Mouse (Mus musculus): Measurements from ENCODE around the gene Slc22a14.
A peak's percentile ranks its signal among the peaks of the same experiment; 100 is the strongest.

The Slc22a14 gene

DNA sequence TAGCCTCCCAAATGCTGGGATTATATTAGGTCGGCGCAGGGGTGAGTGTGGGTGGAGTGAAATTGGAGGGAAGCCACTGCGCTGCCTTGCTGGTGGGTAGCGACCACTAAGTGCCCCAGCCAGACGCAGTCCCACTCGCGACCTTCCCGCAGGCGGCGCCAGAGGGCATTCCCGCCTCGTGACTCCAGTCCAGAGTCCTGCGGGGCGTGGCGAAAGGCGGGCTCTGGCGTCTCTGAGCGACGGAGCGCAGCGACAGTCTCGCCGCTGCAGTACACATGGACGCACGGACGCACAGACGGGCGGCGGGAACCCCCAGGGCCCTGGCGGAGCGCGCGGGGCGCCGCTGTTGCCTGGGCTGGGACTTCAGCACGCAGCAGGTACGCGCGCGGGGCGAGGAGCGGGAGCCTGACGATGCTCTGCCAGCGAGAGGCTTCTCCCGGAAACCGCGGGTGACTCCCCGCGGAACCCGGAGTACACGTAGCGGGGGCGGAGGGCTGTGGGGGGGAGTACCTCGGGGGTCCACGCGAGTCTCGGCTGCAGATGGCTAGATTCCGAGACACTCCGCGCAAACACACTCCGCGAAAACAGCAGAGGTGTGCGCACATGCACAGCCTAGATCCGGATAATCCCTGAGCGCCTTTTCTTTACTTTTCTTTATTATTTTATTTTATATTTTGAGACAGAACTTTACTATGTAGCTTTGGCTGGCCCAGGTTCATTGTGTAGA lies 7.9 kb downstream of the Slc22a14 start, which contains the start of gene Xylb:
TSS of gene Xylb (plus strand) at position 51 of the 727 bp plus-strand sequence.
- DNase-seq (ENCODE audit: low read depth): peak; percentile 86

DNA sequence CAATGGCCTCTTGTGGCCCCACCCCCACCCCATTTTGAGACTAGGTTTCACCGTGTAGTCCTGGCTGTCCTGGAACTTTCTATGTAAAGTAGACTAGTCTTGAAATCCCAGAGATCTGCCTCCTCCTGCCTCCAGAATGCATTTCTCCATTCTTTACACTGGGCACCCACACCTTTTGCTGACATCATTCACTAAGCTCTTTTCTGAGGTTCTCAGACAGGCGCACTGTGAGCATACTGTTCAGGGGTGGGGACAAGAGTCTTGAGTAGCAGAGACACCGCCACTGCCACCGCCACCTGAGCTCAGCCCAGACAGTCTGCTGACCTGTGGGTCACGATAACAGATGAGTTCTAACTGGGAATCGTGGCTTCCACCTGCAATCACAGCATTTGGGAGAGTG lies 9.4 kb downstream of the Slc22a14 start:
- DNase-seq (ENCODE audit: low read depth): no peak

DNA sequence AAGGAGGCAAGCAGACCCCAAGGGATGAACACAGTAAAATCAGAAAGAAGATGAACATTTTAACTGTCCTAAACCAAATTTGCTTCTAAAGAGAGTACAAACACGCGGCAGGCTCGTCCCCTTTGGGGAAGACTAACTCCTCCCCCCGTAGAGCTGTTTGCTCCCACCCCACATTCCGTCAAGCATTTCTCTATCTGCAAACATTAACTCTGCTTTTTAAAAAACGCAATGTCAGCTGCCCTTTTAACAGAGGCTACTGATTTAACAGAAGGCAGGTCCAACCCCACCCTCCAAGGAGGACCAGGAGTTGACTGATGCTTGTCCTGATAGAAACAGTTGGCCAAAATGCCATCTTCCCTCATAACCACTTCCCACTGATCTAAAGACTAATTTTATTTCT lies 11.4 kb downstream of the Slc22a14 start:
- DNase-seq (ENCODE audit: low read depth): no peak

DNA sequence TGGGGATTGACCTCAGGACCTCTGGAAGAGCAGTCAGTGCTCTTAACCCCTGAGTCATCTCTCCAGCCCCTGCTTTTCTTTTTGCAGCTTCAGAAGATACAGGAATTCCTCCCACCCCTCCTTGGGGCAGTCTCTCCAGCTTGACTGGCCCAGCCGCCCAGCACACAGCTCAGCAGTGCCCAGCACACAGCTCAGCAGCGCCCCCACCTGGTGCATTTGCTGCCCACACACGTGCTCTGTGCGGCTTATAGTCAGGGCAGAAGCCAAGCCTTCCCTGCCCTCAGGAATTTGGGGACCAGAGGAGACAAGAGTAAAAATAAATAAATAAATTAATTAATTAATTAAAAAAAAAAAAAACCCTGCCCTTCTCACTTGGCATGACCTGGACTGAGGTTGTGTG lies 13.3 kb downstream of the Slc22a14 start:
- peak; percentile 80 for DNase-seq (ENCODE audit: low read depth)

DNA sequence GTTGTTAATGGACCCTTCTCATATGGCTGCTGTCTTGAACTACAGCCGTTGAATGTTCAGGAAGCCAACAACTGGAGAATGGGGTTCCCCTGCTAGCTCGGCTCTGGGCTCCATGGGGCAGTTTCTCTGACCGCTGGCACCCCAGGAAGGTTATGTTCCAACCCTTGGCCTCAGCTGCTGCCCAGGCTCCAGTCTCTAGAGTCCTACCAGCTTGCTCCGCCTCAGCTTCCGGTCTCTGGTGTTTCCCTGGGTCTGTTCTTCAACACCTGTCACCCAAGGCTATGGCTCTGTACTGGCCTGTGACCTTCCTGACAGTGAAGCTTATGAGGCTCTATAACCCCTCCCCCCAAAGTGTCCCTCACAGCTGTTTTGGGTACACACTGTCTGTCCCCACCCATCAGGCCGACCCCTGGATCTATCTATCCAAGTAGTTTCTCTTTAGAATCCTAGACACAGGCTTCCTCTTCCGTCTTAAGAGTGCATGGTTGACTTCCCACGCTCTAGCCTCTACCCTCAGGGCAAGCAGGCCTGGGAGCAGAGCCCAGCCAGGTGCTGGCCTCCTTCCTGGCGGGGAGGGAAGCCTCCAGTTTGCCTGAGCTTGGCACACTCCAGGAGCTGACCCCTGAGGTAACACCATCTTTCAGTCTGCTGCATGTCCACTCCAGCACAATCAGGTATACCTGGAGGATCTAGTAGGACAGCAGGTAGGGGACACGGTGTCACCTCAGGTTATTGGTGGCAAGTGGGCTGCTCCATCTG lies 14.2 kb downstream of the Slc22a14 start:
- no peak for DNase-seq (ENCODE audit: low read depth)

DNA sequence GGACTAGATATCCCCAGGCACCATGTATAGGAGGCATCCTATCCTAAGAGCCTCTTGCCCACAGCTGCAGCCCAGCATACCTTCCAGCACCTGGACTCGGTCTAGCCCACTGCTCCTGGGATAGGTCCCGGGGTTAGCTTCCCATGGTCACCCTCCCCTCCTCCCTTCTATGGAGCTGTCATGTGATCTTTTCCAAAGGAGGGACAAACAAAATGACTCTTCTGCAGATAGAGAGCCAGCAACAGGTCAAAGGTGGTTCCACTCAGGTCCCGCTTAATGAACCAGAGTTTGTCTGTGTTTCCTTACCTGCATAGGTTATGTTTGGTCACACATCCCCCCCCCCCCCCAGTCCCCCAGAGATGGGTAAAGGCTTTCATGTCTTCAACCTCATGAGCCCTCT lies 14.8 kb downstream of the Slc22a14 start:
- DNase-seq (ENCODE audit: low read depth): no peak

DNA sequence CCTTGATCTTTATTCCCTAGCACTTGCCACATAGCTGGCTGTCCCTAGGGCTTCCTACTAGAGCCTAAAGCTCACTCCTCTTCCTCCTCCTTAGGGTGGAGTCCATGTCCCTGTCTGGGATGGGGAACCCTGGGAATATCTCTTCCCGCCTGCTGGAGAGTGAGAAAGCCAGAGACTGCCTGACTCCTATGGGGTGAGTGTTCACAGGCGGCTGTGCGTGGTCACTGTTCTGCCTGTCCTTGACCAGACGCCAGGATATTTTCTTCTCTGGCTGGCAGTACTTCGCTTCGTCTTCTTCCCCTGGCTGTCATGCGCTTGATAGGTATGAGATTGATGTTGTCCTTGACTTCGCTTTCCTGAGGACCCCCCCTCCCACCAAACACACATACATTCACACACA lies 19.0 kb downstream of the Slc22a14 start:
- DNase-seq (ENCODE audit: low read depth): no peak

DNA sequence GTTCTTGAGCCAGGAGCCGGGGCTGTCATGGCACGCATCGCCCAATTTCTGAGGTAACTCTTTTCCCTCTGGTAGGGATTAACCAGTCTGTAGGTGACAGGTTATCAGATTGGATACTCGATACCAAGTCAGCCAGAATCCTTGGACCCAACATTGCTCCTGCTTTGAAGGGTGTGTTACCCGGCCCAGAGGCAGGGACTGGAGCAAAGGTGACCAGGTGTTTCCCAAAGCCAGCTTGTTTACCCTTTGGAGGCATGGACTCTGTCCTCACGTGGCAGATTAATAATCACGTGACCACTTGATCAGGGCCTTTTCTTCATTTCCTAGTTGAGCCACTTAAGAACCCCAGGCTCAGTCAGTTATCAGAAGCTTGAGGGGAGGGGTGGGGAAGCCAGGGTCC lies 22.6 kb downstream of the Slc22a14 start:
- DNase-seq (ENCODE audit: low read depth): no peak

DNA sequence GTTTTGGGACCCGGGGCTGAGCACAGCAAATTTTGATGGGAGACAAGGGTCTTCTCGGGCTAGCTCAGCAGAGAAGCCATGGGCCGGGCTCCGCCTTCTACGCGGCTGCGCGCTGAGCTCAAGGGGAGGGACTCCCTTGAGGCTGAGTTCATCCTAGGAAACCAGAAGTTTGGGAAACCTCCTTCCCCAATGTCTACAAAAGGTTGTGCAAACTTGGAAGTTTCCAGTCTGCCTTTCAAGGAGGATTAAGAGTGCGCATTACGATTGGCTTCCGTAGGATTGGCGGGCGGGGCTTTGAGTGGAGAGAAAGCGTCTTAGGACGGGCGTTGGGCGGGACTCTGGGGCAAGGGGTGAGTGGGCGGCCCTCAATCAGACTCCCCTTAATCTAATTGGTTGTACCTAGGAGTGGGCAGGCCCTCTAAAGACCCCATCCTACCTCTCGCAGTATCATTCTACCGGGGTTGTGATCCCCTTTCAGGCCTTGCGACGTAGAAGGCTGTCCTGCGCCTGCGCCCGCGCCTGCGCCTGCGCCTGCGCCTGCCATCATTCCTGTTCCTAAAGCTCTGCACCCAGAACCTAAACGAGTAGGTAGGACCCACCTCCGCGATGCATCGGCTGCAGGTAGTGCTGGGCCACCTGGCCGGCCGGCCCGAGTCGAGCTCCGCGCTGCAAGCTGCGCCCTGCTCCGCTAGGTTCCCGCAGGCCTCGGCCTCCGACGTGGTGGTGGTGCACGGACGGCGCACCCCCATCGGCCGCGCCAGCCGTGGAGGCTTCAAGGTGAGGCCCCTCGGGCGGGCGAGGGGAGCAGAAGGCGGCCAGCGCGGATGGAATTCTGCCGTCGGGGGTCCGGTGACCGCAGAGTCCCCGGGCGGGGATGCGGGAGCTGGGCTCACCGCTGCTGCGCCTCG lies 24.2 kb downstream of the Slc22a14 start, which contains the start of gene Myd88:
TSS of gene Myd88 (minus strand) at position 503 of the 908 bp plus-strand sequence.
- DNase-seq (ENCODE audit: low read depth): peak; percentile 99

DNA sequence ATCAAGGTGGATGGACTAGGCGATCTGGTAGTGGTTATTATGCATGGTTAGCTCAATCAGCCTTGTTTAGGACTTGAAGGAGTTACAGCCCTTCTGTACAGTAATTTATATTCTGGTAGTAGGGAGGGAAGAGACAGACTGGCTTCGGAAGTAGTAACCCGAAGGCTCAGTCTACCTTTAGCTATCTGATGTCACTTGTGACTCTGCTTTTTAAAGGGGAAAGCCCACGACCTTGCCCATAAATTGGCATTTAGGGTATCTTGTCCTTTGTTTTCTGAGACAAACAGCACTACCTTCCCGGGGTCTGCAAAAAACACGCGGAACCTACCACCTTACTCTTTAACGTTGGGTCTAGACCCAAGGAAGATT lies 25.2 kb downstream of the Slc22a14 start:
- no peak for DNase-seq (ENCODE audit: low read depth)

DNA sequence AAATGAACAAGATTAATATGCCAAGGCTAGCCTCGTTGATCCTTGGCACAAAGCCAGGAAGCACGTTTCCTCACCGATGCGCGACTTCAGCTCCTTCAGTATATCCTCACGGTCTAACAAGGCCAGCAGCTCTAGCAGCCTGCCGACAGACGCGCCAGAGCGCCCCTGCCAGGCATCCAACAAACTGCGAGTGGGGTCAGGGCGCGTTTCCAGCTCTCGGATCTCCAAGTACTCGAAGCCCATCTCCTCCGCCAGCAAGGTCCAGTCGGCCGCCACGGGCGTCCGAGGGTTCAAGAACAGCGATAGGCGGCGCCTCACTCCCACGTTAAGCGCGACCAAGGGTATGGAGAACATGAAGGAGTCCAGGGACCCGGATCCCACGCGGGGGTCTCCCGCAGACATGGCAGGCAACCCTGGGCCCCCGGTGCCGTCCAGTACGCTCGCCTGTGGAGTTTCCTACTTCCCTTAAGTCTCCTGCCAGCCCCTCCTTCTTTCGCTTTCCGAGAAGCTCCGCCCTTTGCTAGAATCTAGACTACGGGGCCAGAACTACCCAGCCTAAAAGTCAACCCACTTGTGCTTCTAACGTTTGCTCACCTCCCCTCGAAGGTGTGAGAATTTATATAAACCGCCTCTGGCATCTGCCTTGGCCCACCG lies 25.7 kb downstream of the Slc22a14 start, which contains the start of gene Acaa1a:
TSS of gene Acaa1a (plus strand) at position 119 of the 654 bp plus-strand sequence.
- DNase-seq (ENCODE audit: low read depth): peak; percentile 87

DNA sequence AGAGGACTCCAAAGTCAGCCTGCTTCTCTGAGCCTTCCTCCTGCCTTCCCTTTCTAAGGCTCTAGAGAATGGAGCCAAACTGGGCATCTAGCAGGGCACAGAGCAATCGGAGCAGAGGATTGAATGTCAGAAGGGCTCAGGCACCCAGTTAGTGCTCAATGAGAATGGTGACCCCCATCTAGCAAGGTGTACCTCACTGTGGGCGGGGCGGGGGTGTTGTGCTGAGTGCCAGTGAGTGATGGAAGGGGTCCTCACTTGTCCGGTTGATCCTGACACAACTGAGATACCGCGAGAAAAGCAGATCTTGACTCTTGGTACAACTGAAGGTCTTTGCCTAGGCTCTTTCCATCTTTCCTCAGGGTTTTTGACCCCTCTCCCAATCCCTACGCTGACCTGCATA lies 26.2 kb downstream of the Slc22a14 start:
- no peak for DNase-seq (ENCODE audit: low read depth)

DNA sequence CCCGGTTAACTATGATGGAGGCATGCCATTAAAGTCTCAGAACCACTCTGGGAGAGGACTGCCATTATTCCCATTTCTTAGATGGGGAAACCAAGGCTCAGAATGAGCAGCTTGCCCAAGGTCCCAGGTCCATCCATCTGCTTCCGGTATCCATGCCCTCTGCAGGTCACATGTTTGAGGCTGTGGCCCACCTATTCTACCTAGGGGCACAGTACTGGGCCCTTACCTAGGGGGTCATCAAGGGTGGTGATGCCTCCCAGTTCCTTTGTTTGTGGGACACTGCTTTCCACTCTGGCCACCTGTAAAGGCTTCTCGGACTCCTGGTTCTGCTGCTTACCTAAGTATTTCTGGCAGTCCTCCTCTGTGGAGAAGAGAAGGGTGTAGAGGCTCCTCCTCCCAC lies 27.0 kb downstream of the Slc22a14 start:
- DNase-seq (ENCODE audit: low read depth): no peak

DNA sequence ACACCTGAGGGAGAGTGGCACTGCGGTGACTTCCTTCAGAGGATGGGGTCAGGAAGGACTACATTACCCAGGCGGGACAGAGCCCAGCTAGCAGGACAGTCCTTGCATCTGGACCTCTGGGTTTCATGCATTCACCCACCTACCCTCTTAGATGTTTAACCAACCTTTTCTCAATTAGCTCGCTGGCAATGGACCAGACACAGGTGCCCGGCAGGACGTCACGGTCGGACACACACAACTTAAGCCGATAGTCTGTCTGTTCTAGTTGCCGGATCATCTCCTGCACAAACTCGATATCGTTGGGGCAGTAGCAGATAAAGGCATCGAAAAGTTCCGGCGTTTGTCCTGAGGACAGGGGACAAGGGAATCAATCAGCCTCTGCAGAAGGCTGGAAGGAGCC lies 27.5 kb downstream of the Slc22a14 start:
- no peak for DNase-seq (ENCODE audit: low read depth)

DNA sequence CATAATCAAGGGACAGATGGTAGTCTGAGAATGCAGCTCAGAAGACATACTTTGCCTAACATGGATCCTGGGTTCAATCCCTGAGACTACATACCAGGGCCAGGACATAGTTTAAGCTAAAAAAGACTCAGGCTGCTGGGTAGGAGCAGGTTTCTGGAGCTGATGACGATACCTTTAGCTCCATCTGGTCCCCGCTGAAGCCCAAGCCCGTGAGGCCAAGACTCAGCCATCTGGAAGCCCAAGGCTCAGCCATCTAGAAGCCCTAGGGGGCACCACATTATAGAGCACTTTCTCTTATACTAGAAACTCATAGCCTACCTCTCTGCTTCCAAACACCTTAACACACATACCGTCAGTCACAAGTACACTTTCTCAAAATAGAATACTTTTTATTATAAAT lies 29.8 kb downstream of the Slc22a14 start:
- DNase-seq (ENCODE audit: low read depth): no peak

DNA sequence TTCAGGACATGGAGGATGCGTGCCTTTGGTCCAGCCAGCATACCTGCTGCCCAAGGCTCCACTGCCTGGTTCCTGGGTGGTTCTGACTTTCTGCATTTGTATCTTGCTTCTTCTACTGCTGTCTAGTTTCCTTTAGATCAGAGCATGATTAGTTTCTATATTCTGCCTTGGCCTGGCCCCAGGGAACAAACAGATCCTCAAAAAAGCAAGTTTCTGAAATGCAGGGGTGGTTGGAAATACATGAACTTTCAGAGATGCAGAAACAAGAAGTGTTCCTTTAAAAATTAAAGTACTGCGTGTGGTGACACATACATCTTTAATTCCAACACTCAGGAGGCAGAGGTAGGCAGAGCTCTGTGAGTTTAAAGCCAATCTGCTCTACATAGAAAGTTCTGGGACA lies 30.5 kb downstream of the Slc22a14 start:
- DNase-seq (ENCODE audit: low read depth): no peak

DNA sequence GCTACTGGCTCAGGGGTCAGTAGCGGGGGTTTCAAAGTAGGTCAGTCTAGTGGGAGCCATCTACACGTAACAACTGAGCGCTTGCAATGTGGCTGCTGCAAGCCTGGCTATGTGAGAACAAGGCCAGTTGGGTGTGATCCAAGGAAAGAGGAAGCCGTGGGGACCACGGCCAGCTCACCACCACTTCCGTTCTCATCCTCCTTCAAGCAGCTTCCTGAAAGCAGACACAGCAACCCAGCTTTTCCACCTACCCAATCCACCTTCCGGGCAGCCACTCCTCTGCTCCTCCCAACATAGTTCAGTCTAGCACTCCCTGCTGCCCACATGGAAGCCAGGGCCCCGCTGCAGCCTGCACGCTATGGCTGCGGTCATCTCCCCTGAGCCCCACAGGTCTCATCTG lies 31.0 kb downstream of the Slc22a14 start:
- DNase-seq (ENCODE audit: low read depth): peak; percentile 91

DNA sequence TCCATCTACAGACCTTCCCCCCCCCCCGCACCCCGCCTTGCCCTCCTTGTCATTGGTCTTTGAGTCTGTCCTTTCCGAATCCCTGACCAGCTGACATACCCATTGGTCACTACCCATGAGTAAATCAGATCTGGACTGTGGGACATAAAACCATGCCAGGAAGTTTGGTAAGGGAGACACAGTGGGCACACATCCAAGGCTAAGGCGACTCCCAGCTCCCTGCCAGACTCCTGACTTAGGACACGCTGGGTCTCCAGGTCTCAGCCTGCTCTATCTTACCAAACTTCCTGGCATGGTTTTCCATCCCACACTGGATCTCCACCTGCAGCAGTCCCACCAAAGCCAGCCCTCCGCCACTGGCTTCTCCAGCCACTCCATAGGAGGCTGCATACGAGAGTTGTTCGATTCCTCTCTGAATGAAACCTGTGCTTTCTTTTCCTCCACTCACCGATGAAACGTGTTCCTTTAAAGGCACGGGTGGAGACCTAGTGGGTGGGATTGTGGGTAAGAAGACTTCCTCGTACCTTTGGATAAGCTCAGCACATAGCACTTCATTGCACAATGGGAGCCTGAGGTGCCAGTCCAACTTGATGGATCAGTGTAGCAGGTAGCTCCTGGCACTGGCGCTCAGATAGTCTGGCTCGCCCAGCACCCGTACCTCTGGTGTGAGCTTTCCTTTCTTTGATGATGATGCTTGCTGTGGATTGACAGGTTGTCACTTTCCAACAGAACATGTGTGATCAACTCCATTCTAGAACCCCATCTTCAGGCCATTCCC lies 35.0 kb downstream of the Slc22a14 start:
- no peak for DNase-seq (ENCODE audit: low read depth)

DNA sequence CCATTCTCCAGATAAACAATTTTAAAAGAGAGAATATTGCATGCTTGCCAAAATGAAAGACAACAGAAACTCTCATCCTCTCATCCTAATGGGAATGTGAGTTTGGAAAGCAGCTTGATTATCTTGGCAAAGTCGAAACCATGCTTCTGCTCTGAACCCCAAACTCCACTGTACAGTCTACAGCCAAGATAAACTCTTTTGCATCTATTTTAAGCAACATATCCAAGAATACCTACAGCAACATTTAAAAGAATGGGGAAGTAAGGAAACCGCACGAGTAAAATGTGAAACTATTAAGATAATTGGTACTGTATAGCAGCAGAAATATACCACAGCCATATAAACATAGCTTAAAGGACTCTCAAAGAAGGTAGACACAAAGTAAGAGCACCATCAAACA lies 36.9 kb downstream of the Slc22a14 start:
- no peak for DNase-seq (ENCODE audit: low read depth)

DNA sequence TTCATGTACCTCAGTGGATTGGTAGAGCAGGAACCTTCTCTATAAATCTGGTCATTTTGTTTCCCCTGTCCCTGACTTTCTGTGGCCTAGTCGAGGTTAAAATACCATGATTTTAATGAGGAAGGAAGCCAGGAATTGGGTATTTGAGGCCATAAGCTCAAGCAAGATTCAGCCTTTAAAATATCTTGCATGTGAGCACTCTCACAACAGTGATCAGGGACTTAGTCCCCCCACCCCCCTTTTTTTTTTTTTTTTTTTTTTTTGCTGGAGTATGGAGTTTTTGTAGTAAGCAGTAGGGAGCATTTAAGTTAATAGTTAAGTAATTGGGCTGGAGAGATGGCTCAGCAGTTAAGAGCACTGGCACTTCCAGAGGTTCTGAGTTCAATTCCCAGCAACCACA lies 41.2 kb downstream of the Slc22a14 start:
- DNase-seq (ENCODE audit: low read depth): no peak

DNA sequence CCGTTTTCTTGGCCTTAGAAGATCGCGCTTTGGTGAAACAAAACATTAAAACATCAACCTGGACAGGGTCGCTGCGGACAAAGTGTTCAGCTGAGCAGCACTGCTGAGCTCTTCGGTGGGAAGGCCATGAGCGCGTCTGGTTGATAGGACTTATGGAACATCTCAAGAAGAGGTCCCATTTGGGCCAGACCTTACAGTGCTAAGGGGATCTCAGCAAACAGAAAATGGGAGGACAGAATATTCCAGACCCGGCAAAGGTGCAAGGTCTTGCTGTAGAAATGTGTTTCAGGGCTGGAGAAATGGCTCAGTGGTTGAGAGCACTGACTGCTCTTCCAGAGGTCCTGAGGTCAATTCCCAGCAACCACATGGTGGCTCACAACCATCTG lies 42.1 kb downstream of the Slc22a14 start:
- DNase-seq (ENCODE audit: low read depth): no peak

Data from 416B (cell line).